Mouse (Mus musculus): Measurements from ENCODE around the gene Esp1. TPM values are rescaled to one million over a fixed set of nuclear protein-coding genes. Genes with fewer than 3 reads are reported as not detected.

The Esp1 gene
- polyA plus RNA-seq (2012; rRNA removed): not detected in 2 replicates

DNA sequence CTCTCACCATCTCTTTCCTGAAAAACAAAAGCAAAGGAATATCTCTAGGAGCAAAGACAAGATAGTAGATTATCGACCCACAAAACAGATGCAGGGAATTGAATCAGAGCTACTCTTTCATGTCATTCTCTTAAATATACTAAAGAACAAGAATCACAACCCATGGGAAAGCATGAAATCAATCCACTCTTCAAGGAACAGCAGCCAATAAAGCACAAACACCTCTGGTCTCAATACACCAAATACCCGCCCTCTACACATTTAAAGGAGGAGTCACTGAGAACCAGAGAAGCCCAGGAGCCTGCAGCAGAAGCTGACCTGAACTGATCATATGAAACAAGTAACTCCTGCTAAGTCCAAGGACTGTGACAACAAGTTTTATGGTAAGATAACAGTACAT lies at the start of gene Esp1:
TSS of gene Esp1 (plus strand) at position 301 of the 400 bp plus-strand sequence.

Other genes starting within 250 kb of the Esp1 start
- gene Esp8, start 207.1 kb upstream of the Esp1 start, polyA plus RNA-seq (2012; rRNA removed): not detected in 2 replicates
- gene Esp6, start 165.6 kb upstream of the Esp1 start, polyA plus RNA-seq (2012; rRNA removed): not detected in 2 replicates
- not detected in 2 replicates for gene Esp4, start 128.5 kb upstream of the Esp1 start, polyA plus RNA-seq (2012; rRNA removed)
- gene Esp3, start 95.0 kb upstream of the Esp1 start, polyA plus RNA-seq (2012; rRNA removed): not detected in 2 replicates
- gene Crisp2, start 79.9 kb downstream of the Esp1 start, polyA plus RNA-seq (2012; rRNA removed): not detected in 2 replicates
- gene Rhag, start 84.0 kb downstream of the Esp1 start, polyA plus RNA-seq (2012; rRNA removed): not detected in 2 replicates
- gene 9130008F23Rik, start 153.4 kb downstream of the Esp1 start, polyA plus RNA-seq (2012; rRNA removed): 5.0 and 5.8 TPM in 2 replicates
- gene Glyatl3, start 187.2 kb downstream of the Esp1 start, polyA plus RNA-seq (2012; rRNA removed): not detected in 2 replicates
- 1.4 and 1.8 TPM in 2 replicates for gene Mut, start 207.6 kb downstream of the Esp1 start, polyA plus RNA-seq (2012; rRNA removed)
- 0.08 TPM in 1 of 2 replicates, not detected in the other for gene Cenpq, start 207.9 kb downstream of the Esp1 start, polyA plus RNA-seq (2012; rRNA removed)

Measured in stomach, adult 2 months (tissue).